Mouse (Mus musculus) forelimb bud, embryonic 11.5 days (tissue): ENCODE measurements around the gene Ngrn.

Experiments
- DNase-seq: peaks from one replicate; pipeline ENCODE4 v3.0.0-alpha.2; 2012; ENCODE audit warnings: low read depth, low spot score

Gene Ngrn

GRCm38 (mm10) chr7:80260625-80261371, at the start of gene Ngrn:
Gene Ngrn (plus strand): TSS chr7:80261215.
- DNase-seq, result peak; percentile 81

- DNase-seq, result no peak
Measured at GRCm38 (mm10) chr7:80213604-80214003, 47.4 kb upstream of the Ngrn start.

- DNase-seq, result no peak
Measured at GRCm38 (mm10) chr7:80214459-80214858, 46.6 kb upstream of the Ngrn start.

GRCm38 (mm10) chr7:80215398-80215797, 45.6 kb upstream of the Ngrn start:
- DNase-seq, result peak; percentile 80

GRCm38 (mm10) chr7:80216566-80216965, 44.4 kb upstream of the Ngrn start:
- no peak for DNase-seq

GRCm38 (mm10) chr7:80218666-80219065, 42.3 kb upstream of the Ngrn start:
- DNase-seq, result no peak

GRCm38 (mm10) chr7:80220237-80220797, 40.7 kb upstream of the Ngrn start:
- no peak for DNase-seq

GRCm38 (mm10) chr7:80221179-80221750, 39.8 kb upstream of the Ngrn start:
- DNase-seq, result no peak

- DNase-seq, result no peak
Measured at GRCm38 (mm10) chr7:80227065-80227464, 34.0 kb upstream of the Ngrn start.

- DNase-seq, result no peak
Measured at GRCm38 (mm10) chr7:80230196-80230595, 30.8 kb upstream of the Ngrn start.

GRCm38 (mm10) chr7:80231971-80232488, 29.0 kb upstream of the Ngrn start:
- DNase-seq, result no peak

GRCm38 (mm10) chr7:80232489-80233029, 28.5 kb upstream of the Ngrn start, which contains the start of the genes Cib1 and Gdpgp1:
Gene Cib1 (minus strand): TSS chr7:80232813.
Gene Gdpgp1 (plus strand): TSS chr7:80232865.
- peak; percentile 99 for DNase-seq

- no peak for DNase-seq
Measured at GRCm38 (mm10) chr7:80233799-80234198, 27.2 kb upstream of the Ngrn start.

- no peak for DNase-seq
Measured at GRCm38 (mm10) chr7:80238542-80238941, 22.5 kb upstream of the Ngrn start.

GRCm38 (mm10) chr7:80241661-80242060, 19.4 kb upstream of the Ngrn start:
- DNase-seq, result no peak

- DNase-seq, result no peak
Measured at GRCm38 (mm10) chr7:80244851-80245250, 16.2 kb upstream of the Ngrn start.

GRCm38 (mm10) chr7:80246148-80246721, 14.8 kb upstream of the Ngrn start, which contains the start of gene Ttll13:
Gene Ttll13 (plus strand): TSS chr7:80246376.
- peak; percentile 98 for DNase-seq

GRCm38 (mm10) chr7:80246859-80247258, 14.2 kb upstream of the Ngrn start:
- no peak for DNase-seq

- DNase-seq, result no peak
Measured at GRCm38 (mm10) chr7:80252437-80252836, 8.6 kb upstream of the Ngrn start.

GRCm38 (mm10) chr7:80252886-80253285, 8.1 kb upstream of the Ngrn start:
- DNase-seq, result no peak

- no peak for DNase-seq
Measured at GRCm38 (mm10) chr7:80255981-80256380, 5.0 kb upstream of the Ngrn start.

GRCm38 (mm10) chr7:80257706-80258105, 3.3 kb upstream of the Ngrn start:
- DNase-seq, result no peak
